Mouse (Mus musculus) liver, adult 2 months (tissue): ENCODE measurements around the gene Hist1h2af. TPM values are rescaled to one million over a fixed set of nuclear protein-coding genes. Genes with fewer than 3 reads are reported as not detected.
A peak's percentile ranks its signal among the peaks of the same experiment; 100 is the strongest.

Experiments
- DNase-seq: peaks from one replicate; pipeline ENCODE4 v3.0.0-alpha.2; 2011; ENCODE audit warnings: low read depth, low spot score; ENCODE audit errors: extremely low read depth
- H3K27ac ChIP-seq: fragments of 200-500 bp; replicated peaks from 2 replicates; pipeline ENCODE4 v1.5.1; 2012; ENCODE audit warnings: low read depth, mild to moderate bottlenecking, control low read depth, inconsistent platforms, low read length; ENCODE audit not compliant: insufficient read depth
- H3K27me3 ChIP-seq: fragments of 200-500 bp; 2 replicates; pipeline ENCODE4 v1.6.1; 2012; ENCODE audit warnings: mild to moderate bottlenecking, moderate library complexity, low read length, inconsistent platforms; ENCODE audit not compliant: control insufficient read depth, insufficient read depth
- H3K36me3 ChIP-seq: fragments of 200-500 bp; 2 replicates; pipeline ENCODE4 v1.6.1; 2012; ENCODE audit warnings: low read length, inconsistent platforms; ENCODE audit not compliant: control insufficient read depth, insufficient read depth
- H3K4me1 ChIP-seq: fragments of 200-500 bp; 2 replicates; pipeline ENCODE4 v1.6.1; 2011; ENCODE audit warnings: low read length; ENCODE audit not compliant: control insufficient read depth, insufficient read depth
- H3K4me3 ChIP-seq: fragments of 200-500 bp; 2 replicates; pipeline ENCODE4 v1.5.1; 2011; ENCODE audit warnings: low read depth, mild to moderate bottlenecking, control low read depth, low read length, moderate library complexity; ENCODE audit not compliant: insufficient read depth
- H3K79me2 ChIP-seq: fragments of 200-500 bp; 2 replicates; pipeline ENCODE4 v1.6.1; 2012; ENCODE audit warnings: inconsistent platforms, mild to moderate bottlenecking, low read length, moderate library complexity; ENCODE audit not compliant: control insufficient read depth, insufficient read depth
- H3K9ac ChIP-seq: fragments of 200-500 bp; 2 replicates; pipeline ENCODE4 v1.6.1; 2012; ENCODE audit warnings: low read depth, mild to moderate bottlenecking, control low read depth, inconsistent platforms, low read length
- CTCF ChIP-seq: fragments of 200-500 bp; IDR thresholded peaks from 2 replicates; pipeline ENCODE4 v1.5.1; 2011; ENCODE audit warnings: low read depth, low read length, control low read depth
- POLR2A ChIP-seq: fragments of 200-500 bp; IDR thresholded peaks from 2 replicates; pipeline ENCODE4 v1.6.1; 2011; ENCODE audit warnings: low read length, control low read depth; ENCODE audit not compliant: insufficient read depth; ENCODE audit errors: extremely low read depth
- WGBS: fragments of 180-500 bp; shearing (Covaris S2); methylation state at CpG from one replicate; pipeline ENCODE4 v1.1.7; 2018; 5-methylcytosine and 5-hydroxymethylcytosine counted together
- polyA plus RNA-seq: library from polyadenylated mRNA; depleted of rRNA; stranded (reverse); fragments of >200 nt; gene quantifications from 2 replicates; pipeline ENCODE4 v1.2.3, GENCODE M21; 2012; rRNA removed
- total RNA-seq: library from RNA; depleted of rRNA; stranded (reverse); fragments of >200 nt; gene quantifications from 2 replicates; pipeline ENCODE4 v1.2.3, GENCODE M21; 2014; rRNA removed

The Hist1h2af gene
- total and polyA plus RNA-seq, 2 experiments, result 2.9 to 9.2 TPM

GRCm38 (mm10) chr13:23577835-23578234 is 44.1 kb downstream of the Hist1h2af start:
- no peak overlapping the region for H3K27ac ChIP-seq
- TF ChIP-seq CTCF (no peak), POLR2A (no peak)
- DNase-seq, result no peak
- no peak overlapping the region for H3K9ac ChIP-seq
- no peak overlapping the region for H3K4me3 ChIP-seq
- H3K4me1 ChIP-seq, result peaks cover 9% of the 10 kb centered on the region; the same call in 1 of the 2 replicates
- no peaks in the 10 kb centered on the region for H3K36me3 ChIP-seq
- no peaks in the 10 kb centered on the region for H3K27me3 ChIP-seq
- H3K79me2 ChIP-seq, result no peaks in the 10 kb centered on the region
- 98% methylated on average over 1 of the region's 1 CpGs for whole genome bisulfite sequencing

GRCm38 (mm10) chr13:23581408-23582218 is 47.9 kb downstream of the Hist1h2af start, which contains the start of gene Hist1h4d:
Gene Hist1h4d (plus strand): TSS chr13:23581598.
- DNase-seq, result peak; percentile 97
- H3K4me3 ChIP-seq, result peak within 1 kb of the TSS; percentile 68
- no peaks in the 10 kb centered on the region for H3K79me2 ChIP-seq
- TF ChIP-seq CTCF (no peak), POLR2A (peak; percentile 100)
- peak within 1 kb of the TSS; percentile 7; the same call in 1 of the 2 replicates for H3K27ac ChIP-seq
- peak within 1 kb of the TSS; percentile 64 for H3K9ac ChIP-seq
- H3K27me3 ChIP-seq, result no peaks in the 10 kb centered on the region
- WGBS, result under 1% methylated on average over 43 of the region's 43 CpGs
- no peaks in the 10 kb centered on the region for H3K36me3 ChIP-seq
- peaks cover 9% of the 10 kb centered on the region; the same call in 1 of the 2 replicates for H3K4me1 ChIP-seq

GRCm38 (mm10) chr13:23582219-23583056 is 48.7 kb downstream of the Hist1h2af start:
- no peak for DNase-seq
- no peaks in the 10 kb centered on the region for H3K79me2 ChIP-seq
- peak overlapping the region; percentile 64 for H3K9ac ChIP-seq
- peak overlapping the region; percentile 68 for H3K4me3 ChIP-seq
- H3K27ac ChIP-seq, result peak overlapping the region; percentile 43
- no peaks in the 10 kb centered on the region for H3K27me3 ChIP-seq
- H3K36me3 ChIP-seq, result no peaks in the 10 kb centered on the region
- peaks cover 11% of the 10 kb centered on the region; the same call in 1 of the 2 replicates for H3K4me1 ChIP-seq
- WGBS, result 16% methylated on average over 6 of the region's 6 CpGs
- TF ChIP-seq POLR2A (no peak), CTCF (no peak)

- no peaks in the 10 kb centered on the region for H3K36me3 ChIP-seq
- H3K27ac ChIP-seq, result no peak overlapping the region; the same call in 1 of the 2 replicates
- H3K79me2 ChIP-seq, result no peaks in the 10 kb centered on the region
- H3K27me3 ChIP-seq, result no peaks in the 10 kb centered on the region
- DNase-seq, result no peak
- TF ChIP-seq POLR2A (no peak), CTCF (no peak)
- no peak overlapping the region for H3K4me3 ChIP-seq
- H3K9ac ChIP-seq, result no peak overlapping the region
- H3K4me1 ChIP-seq, result peaks cover 11% of the 10 kb centered on the region; the same call in 1 of the 2 replicates
These were observed 49.8 kb downstream of the Hist1h2af start for GRCm38 (mm10) chr13:23583387-23584068.

Other genes starting within 250 kb of the Hist1h2af start
Only the 30 nearest of the 34 such genes appear.
- gene Zfp322a, start 164.7 kb upstream of the Hist1h2af start, total RNA-seq, result 8.1 and 9.7 TPM in 2 replicates
- 0.60 and 1.3 TPM in 2 replicates for gene Zfp322a, start 164.7 kb upstream of the Hist1h2af start, polyA plus RNA-seq
- gene Abt1, start 110.0 kb upstream of the Hist1h2af start, total RNA-seq, result 3.5 and 3.7 TPM in 2 replicates
- gene Abt1, start 110.0 kb upstream of the Hist1h2af start, polyA plus RNA-seq, result 2.1 TPM in 2 replicates
- gene Btn1a1, start 68.0 kb upstream of the Hist1h2af start, total RNA-seq, result not detected in 2 replicates
- gene Btn1a1, start 68.0 kb upstream of the Hist1h2af start, polyA plus RNA-seq, result not detected in 2 replicates
- not detected in 2 replicates for gene Btn2a2, start 45.0 kb upstream of the Hist1h2af start, total RNA-seq
- gene Btn2a2, start 45.0 kb upstream of the Hist1h2af start, polyA plus RNA-seq, result not detected in 2 replicates
- gene Hist1h4h, start 2.9 kb upstream of the Hist1h2af start, total RNA-seq, result 706 and 873 TPM in 2 replicates
- gene Hist1h4h, start 2.9 kb upstream of the Hist1h2af start, polyA plus RNA-seq, result 8.5 and 26.7 TPM in 2 replicates
- 5.6 and 12.9 TPM in 2 replicates for gene Hist1h3g, start 1.5 kb downstream of the Hist1h2af start, total RNA-seq
- 0.26 TPM in 1 of 2 replicates, not detected in the other for gene Hist1h3g, start 1.5 kb downstream of the Hist1h2af start, polyA plus RNA-seq
- gene Hist1h2bh, start 9.5 kb downstream of the Hist1h2af start, total RNA-seq, result 1.3 and 1.5 TPM in 2 replicates
- gene Hist1h2bh, start 9.5 kb downstream of the Hist1h2af start, polyA plus RNA-seq, result 0.07 and 0.09 TPM in 2 replicates
- 11.1 and 14.2 TPM in 2 replicates for gene Hist1h3f, start 10.1 kb downstream of the Hist1h2af start, total RNA-seq
- 0.29 and 0.30 TPM in 2 replicates for gene Hist1h3f, start 10.1 kb downstream of the Hist1h2af start, polyA plus RNA-seq
- 77.8 and 101 TPM in 2 replicates for gene Hist1h4f, start 17.7 kb downstream of the Hist1h2af start, total RNA-seq
- 0.97 TPM in 1 of 2 replicates, not detected in the other for gene Hist1h4f, start 17.7 kb downstream of the Hist1h2af start, polyA plus RNA-seq
- gene Hist1h1d, start 19.4 kb downstream of the Hist1h2af start, total RNA-seq, result 2.5 and 3.0 TPM in 2 replicates
- gene Hist1h1d, start 19.4 kb downstream of the Hist1h2af start, polyA plus RNA-seq, result 0.02 and 0.12 TPM in 2 replicates
- 19.9 and 26.8 TPM in 2 replicates for gene Hist1h3e, start 28.5 kb downstream of the Hist1h2af start, total RNA-seq
- gene Hist1h3e, start 28.5 kb downstream of the Hist1h2af start, polyA plus RNA-seq, result 2.1 and 2.6 TPM in 2 replicates
- 2.8 and 6.6 TPM in 2 replicates for gene Hist1h2ae, start 37.3 kb downstream of the Hist1h2af start, total RNA-seq
- gene Hist1h2ae, start 37.3 kb downstream of the Hist1h2af start, polyA plus RNA-seq, result 0.57 TPM in 2 replicates
- gene Hist1h2bg, start 37.5 kb downstream of the Hist1h2af start, total RNA-seq, result 37.2 and 44.6 TPM in 2 replicates
- gene Hist1h2bg, start 37.5 kb downstream of the Hist1h2af start, polyA plus RNA-seq, result 4.0 and 4.4 TPM in 2 replicates
- 4.6 and 5.4 TPM in 2 replicates for gene Hist1h2bf, start 40.3 kb downstream of the Hist1h2af start, total RNA-seq
- gene Hist1h2bf, start 40.3 kb downstream of the Hist1h2af start, polyA plus RNA-seq, result 0.39 TPM in 1 of 2 replicates, not detected in the other
- 5.4 and 11.5 TPM in 2 replicates for gene Hist1h2ad, start 40.5 kb downstream of the Hist1h2af start, total RNA-seq
- 1.1 TPM in 1 of 2 replicates, not detected in the other for gene Hist1h2ad, start 40.5 kb downstream of the Hist1h2af start, polyA plus RNA-seq
- gene Hist1h3d, start 41.9 kb downstream of the Hist1h2af start, total RNA-seq, result 3.4 and 5.9 TPM in 2 replicates
- 0.48 and 0.87 TPM in 2 replicates for gene Hist1h3d, start 41.9 kb downstream of the Hist1h2af start, polyA plus RNA-seq
- 162 and 174 TPM in 2 replicates for gene Hist1h4d, start 47.7 kb downstream of the Hist1h2af start, total RNA-seq
- 2.1 and 2.8 TPM in 2 replicates for gene Hist1h4d, start 47.7 kb downstream of the Hist1h2af start, polyA plus RNA-seq
- 5.4 and 6.6 TPM in 2 replicates for gene Hist1h2be, start 87.2 kb downstream of the Hist1h2af start, total RNA-seq
- gene Hist1h2be, start 87.2 kb downstream of the Hist1h2af start, polyA plus RNA-seq, result 0.28 and 0.60 TPM in 2 replicates
- 22.0 and 27.0 TPM in 2 replicates for gene Hist1h1e, start 88.7 kb downstream of the Hist1h2af start, total RNA-seq
- gene Hist1h1e, start 88.7 kb downstream of the Hist1h2af start, polyA plus RNA-seq, result 0.73 and 0.77 TPM in 2 replicates
- gene Hist1h2ac, start 150.0 kb downstream of the Hist1h2af start, total RNA-seq, result 4.9 and 6.2 TPM in 2 replicates
- gene Hist1h2ac, start 150.0 kb downstream of the Hist1h2af start, polyA plus RNA-seq, result 0.12 and 0.22 TPM in 2 replicates
- 228 and 265 TPM in 2 replicates for gene Hist1h2bc, start 150.3 kb downstream of the Hist1h2af start, total RNA-seq
- gene Hist1h2bc, start 150.3 kb downstream of the Hist1h2af start, polyA plus RNA-seq, result 312 and 443 TPM in 2 replicates
- gene Hist1h1t, start 161.9 kb downstream of the Hist1h2af start, total RNA-seq, result not detected in 2 replicates
- not detected in 2 replicates for gene Hist1h1t, start 161.9 kb downstream of the Hist1h2af start, polyA plus RNA-seq
- 190 and 256 TPM in 2 replicates for gene Hist1h4c, start 164.5 kb downstream of the Hist1h2af start, total RNA-seq
- 0.95 and 3.1 TPM in 2 replicates for gene Hist1h4c, start 164.5 kb downstream of the Hist1h2af start, polyA plus RNA-seq
- 30.4 and 35.3 TPM in 2 replicates for gene Hfe, start 176.9 kb downstream of the Hist1h2af start, total RNA-seq
- 32.6 and 40.9 TPM in 2 replicates for gene Hfe, start 176.9 kb downstream of the Hist1h2af start, polyA plus RNA-seq
- gene Hist1h1c, start 204.9 kb downstream of the Hist1h2af start, total RNA-seq, result 43.6 and 68.1 TPM in 2 replicates
- gene Hist1h1c, start 204.9 kb downstream of the Hist1h2af start, polyA plus RNA-seq, result 20.9 and 31.6 TPM in 2 replicates
- 8.0 and 24.1 TPM in 2 replicates for gene Hist1h3c, start 211.7 kb downstream of the Hist1h2af start, total RNA-seq
- gene Hist1h3c, start 211.7 kb downstream of the Hist1h2af start, polyA plus RNA-seq, result 0.20 and 0.27 TPM in 2 replicates
- 41.9 and 75.6 TPM in 2 replicates for gene Hist1h2bb, start 212.8 kb downstream of the Hist1h2af start, total RNA-seq
- gene Hist1h2bb, start 212.8 kb downstream of the Hist1h2af start, polyA plus RNA-seq, result 0.41 and 0.55 TPM in 2 replicates
- 19.4 and 55.8 TPM in 2 replicates for gene Hist1h2ab, start 217.2 kb downstream of the Hist1h2af start, total RNA-seq
- 0.45 and 1.0 TPM in 2 replicates for gene Hist1h2ab, start 217.2 kb downstream of the Hist1h2af start, polyA plus RNA-seq
- 15.2 and 31.1 TPM in 2 replicates for gene Hist1h3b, start 218.4 kb downstream of the Hist1h2af start, total RNA-seq
- 0.23 and 0.58 TPM in 2 replicates for gene Hist1h3b, start 218.4 kb downstream of the Hist1h2af start, polyA plus RNA-seq
- gene Hist1h4b, start 223.1 kb downstream of the Hist1h2af start, total RNA-seq, result 62.4 and 63.4 TPM in 2 replicates
- 1.2 TPM in 1 of 2 replicates, not detected in the other for gene Hist1h4b, start 223.1 kb downstream of the Hist1h2af start, polyA plus RNA-seq